Mouse (Mus musculus): ENCODE measurements around the gene Rab43.

GRCm38 (mm10) chr6:87790779-87791480 lies 21.0 kb downstream of the Rab43 start:
- no peak for TF ChIP-seq POLR2A (IDR thresholded peaks at IDR 0.05; ENCODE audit: low read depth, low read length)
- TF ChIP-seq CTCF (conservative IDR thresholded peaks at IDR 0.05; ENCODE audit: insufficient read depth, insufficient read length, low read depth, low read length): no peak
